Mouse (Mus musculus): ENCODE measurements around the gene Tbxas1. TPM values are rescaled to one million over a fixed set of nuclear protein-coding genes. Genes with fewer than 3 reads are reported as not detected.

The Tbxas1 gene
- polyA plus RNA-seq, 1 experiment from 2014 or later, result 1.5 TPM

- H3K9me3 ChIP-seq (ENCODE audit: control insufficient read depth, low read length), result no peaks in the 10 kb centered on the region
- no peak overlapping the region for H3K27ac ChIP-seq (ENCODE audit: low read depth, low read length)
- no peaks in the 10 kb centered on the region for H3K4me1 ChIP-seq (replicated peaks; ENCODE audit: control insufficient read depth, insufficient read depth, low read length)
- ATAC-seq (replicated peaks; ENCODE audit: low FRiP score) (no peak), DNase-seq (ENCODE audit: low spot score) (no peak)
- H3K9ac ChIP-seq (ENCODE audit: low read length), result no peak overlapping the region
- 83% methylated on average over 2 of the region's 2 CpGs for WGBS
- H3K4me2 ChIP-seq (ENCODE audit: low read depth, low read length, severe bottlenecking), result no peak overlapping the region
- H3K4me3 ChIP-seq (ENCODE audit: low read depth, low read length), result no peak overlapping the region
- no peaks in the 10 kb centered on the region for H3K27me3 ChIP-seq (ENCODE audit: control insufficient read depth, insufficient read depth, low read length)
- H3K36me3 ChIP-seq (ENCODE audit: control insufficient read depth, insufficient read depth, low read length), result no peaks in the 10 kb centered on the region
Observed at GRCm38 (mm10) chr6:38892017-38892416, 16.8 kb downstream of the Tbxas1 start.

- 77% methylated on average over 3 of the region's 3 CpGs for WGBS
- Histone ChIP-seq H3K4me2 (ENCODE audit: low read depth, low read length, severe bottlenecking) (no peak overlapping the region), H3K4me1 (replicated peaks; ENCODE audit: control insufficient read depth, insufficient read depth, low read length) (0 out of 2 replicates have a peak, but pooled peaks cover 2% of the 10 kb centered on the region), H3K27me3 (ENCODE audit: control insufficient read depth, insufficient read depth, low read length) (no peaks in the 10 kb centered on the region), H3K4me3 (ENCODE audit: low read depth, low read length) (no peak overlapping the region), H3K36me3 (ENCODE audit: control insufficient read depth, insufficient read depth, low read length) (no peaks in the 10 kb centered on the region), H3K9me3 (ENCODE audit: control insufficient read depth, low read length) (no peaks in the 10 kb centered on the region), H3K27ac (ENCODE audit: low read depth, low read length) (no peak overlapping the region), H3K9ac (ENCODE audit: low read length) (no peak overlapping the region)
- ATAC-seq (replicated peaks; ENCODE audit: low FRiP score) (no peak), DNase-seq (ENCODE audit: low spot score) (no peak)
Observed at GRCm38 (mm10) chr6:38893615-38894014, 18.4 kb downstream of the Tbxas1 start.

- H3K27ac ChIP-seq (ENCODE audit: low read depth, low read length), result no peak overlapping the region
- DNase-seq (ENCODE audit: low spot score), result no peak
- H3K4me2 ChIP-seq (ENCODE audit: low read depth, low read length, severe bottlenecking), result no peak overlapping the region
- no peak for ATAC-seq (replicated peaks; ENCODE audit: low FRiP score)
- no peaks in the 10 kb centered on the region for H3K27me3 ChIP-seq (ENCODE audit: control insufficient read depth, insufficient read depth, low read length)
- 0 out of 2 replicates have a peak, but pooled peaks cover 2% of the 10 kb centered on the region for H3K4me1 ChIP-seq (replicated peaks; ENCODE audit: control insufficient read depth, insufficient read depth, low read length)
- no peaks in the 10 kb centered on the region for H3K9me3 ChIP-seq (ENCODE audit: control insufficient read depth, low read length)
- no peak overlapping the region for H3K4me3 ChIP-seq (ENCODE audit: low read depth, low read length)
- no peaks in the 10 kb centered on the region for H3K36me3 ChIP-seq (ENCODE audit: control insufficient read depth, insufficient read depth, low read length)
- no peak overlapping the region for H3K9ac ChIP-seq (ENCODE audit: low read length)
- 97% methylated on average over 4 of the region's 4 CpGs for WGBS
Observed at GRCm38 (mm10) chr6:38900073-38900472, 24.9 kb downstream of the Tbxas1 start.

- Histone ChIP-seq H3K4me1 (replicated peaks; ENCODE audit: control insufficient read depth, insufficient read depth, low read length) (0 out of 2 replicates have a peak, but pooled peaks cover 2% of the 10 kb centered on the region), H3K4me3 (ENCODE audit: low read depth, low read length) (no peak overlapping the region), H3K27ac (ENCODE audit: low read depth, low read length) (no peak overlapping the region), H3K4me2 (ENCODE audit: low read depth, low read length, severe bottlenecking) (no peak overlapping the region), H3K9me3 (ENCODE audit: control insufficient read depth, low read length) (no peaks in the 10 kb centered on the region), H3K27me3 (ENCODE audit: control insufficient read depth, insufficient read depth, low read length) (no peaks in the 10 kb centered on the region), H3K36me3 (ENCODE audit: control insufficient read depth, insufficient read depth, low read length) (no peaks in the 10 kb centered on the region), H3K9ac (ENCODE audit: low read length) (no peak overlapping the region)
- ATAC-seq (replicated peaks; ENCODE audit: low FRiP score), result no peak
- no peak for DNase-seq (ENCODE audit: low spot score)
- WGBS, result 88% methylated on average over 4 of the region's 4 CpGs
Observed at GRCm38 (mm10) chr6:38900479-38901126, 25.4 kb downstream of the Tbxas1 start.

- Histone ChIP-seq H3K9ac (ENCODE audit: low read length) (no peak overlapping the region), H3K9me3 (ENCODE audit: control insufficient read depth, low read length) (no peaks in the 10 kb centered on the region), H3K4me1 (replicated peaks; ENCODE audit: control insufficient read depth, insufficient read depth, low read length) (0 out of 2 replicates have a peak, but pooled peaks cover 2% of the 10 kb centered on the region), H3K27me3 (ENCODE audit: control insufficient read depth, insufficient read depth, low read length) (no peaks in the 10 kb centered on the region), H3K36me3 (ENCODE audit: control insufficient read depth, insufficient read depth, low read length) (no peaks in the 10 kb centered on the region), H3K4me2 (ENCODE audit: low read depth, low read length, severe bottlenecking) (no peak overlapping the region), H3K27ac (ENCODE audit: low read depth, low read length) (no peak overlapping the region), H3K4me3 (ENCODE audit: low read depth, low read length) (no peak overlapping the region)
- WGBS, result 84% methylated on average over 4 of the region's 4 CpGs
- ATAC-seq (replicated peaks; ENCODE audit: low FRiP score) (no peak), DNase-seq (ENCODE audit: low spot score) (no peak)
Observed at GRCm38 (mm10) chr6:38901152-38901551, 25.9 kb downstream of the Tbxas1 start.

GRCm38 (mm10) chr6:38901636-38902035 lies 26.4 kb downstream of the Tbxas1 start:
- Histone ChIP-seq H3K4me2 (ENCODE audit: low read depth, low read length, severe bottlenecking) (no peak overlapping the region), H3K9me3 (ENCODE audit: control insufficient read depth, low read length) (no peaks in the 10 kb centered on the region), H3K4me3 (ENCODE audit: low read depth, low read length) (no peak overlapping the region), H3K27me3 (ENCODE audit: control insufficient read depth, insufficient read depth, low read length) (no peaks in the 10 kb centered on the region), H3K36me3 (ENCODE audit: control insufficient read depth, insufficient read depth, low read length) (no peaks in the 10 kb centered on the region), H3K9ac (ENCODE audit: low read length) (no peak overlapping the region), H3K27ac (ENCODE audit: low read depth, low read length) (no peak overlapping the region), H3K4me1 (replicated peaks; ENCODE audit: control insufficient read depth, insufficient read depth, low read length) (0 out of 2 replicates have a peak, but pooled peaks cover 2% of the 10 kb centered on the region)
- DNase-seq (ENCODE audit: low spot score) (no peak), ATAC-seq (replicated peaks; ENCODE audit: low FRiP score) (no peak)
- 87% methylated on average over 3 of the region's 3 CpGs for WGBS

GRCm38 (mm10) chr6:38902820-38903439 lies 27.7 kb downstream of the Tbxas1 start:
- whole genome bisulfite sequencing, result 85% methylated on average over 10 of the region's 10 CpGs
- Histone ChIP-seq H3K4me2 (ENCODE audit: low read depth, low read length, severe bottlenecking) (no peak overlapping the region), H3K9ac (ENCODE audit: low read length) (no peak overlapping the region), H3K27ac (ENCODE audit: low read depth, low read length) (no peak overlapping the region), H3K4me3 (ENCODE audit: low read depth, low read length) (no peak overlapping the region), H3K36me3 (ENCODE audit: control insufficient read depth, insufficient read depth, low read length) (no peaks in the 10 kb centered on the region), H3K9me3 (ENCODE audit: control insufficient read depth, low read length) (no peaks in the 10 kb centered on the region), H3K4me1 (replicated peaks; ENCODE audit: control insufficient read depth, insufficient read depth, low read length) (no peaks in the 10 kb centered on the region), H3K27me3 (ENCODE audit: control insufficient read depth, insufficient read depth, low read length) (no peaks in the 10 kb centered on the region)
- DNase-seq (ENCODE audit: low spot score) (no peak), ATAC-seq (replicated peaks; ENCODE audit: low FRiP score) (no peak)

GRCm38 (mm10) chr6:38906005-38906404 lies 30.8 kb downstream of the Tbxas1 start:
- H3K4me2 ChIP-seq (ENCODE audit: low read depth, low read length, severe bottlenecking), result no peak overlapping the region

GRCm38 (mm10) chr6:38908401-38908800 lies 33.2 kb downstream of the Tbxas1 start:
- H3K4me1 ChIP-seq (replicated peaks; ENCODE audit: control insufficient read depth, insufficient read depth, low read length), result no peaks in the 10 kb centered on the region
- 85% methylated on average over 6 of the region's 6 CpGs for WGBS
- no peaks in the 10 kb centered on the region for H3K9me3 ChIP-seq (ENCODE audit: control insufficient read depth, low read length)
- no peak overlapping the region for H3K9ac ChIP-seq (ENCODE audit: low read length)
- H3K27ac ChIP-seq (ENCODE audit: low read depth, low read length), result no peak overlapping the region
- H3K27me3 ChIP-seq (ENCODE audit: control insufficient read depth, insufficient read depth, low read length), result no peaks in the 10 kb centered on the region
- ATAC-seq (replicated peaks; ENCODE audit: low FRiP score) (no peak), DNase-seq (ENCODE audit: low spot score) (no peak)
- no peak overlapping the region for H3K4me2 ChIP-seq (ENCODE audit: low read depth, low read length, severe bottlenecking)
- no peaks in the 10 kb centered on the region for H3K36me3 ChIP-seq (ENCODE audit: control insufficient read depth, insufficient read depth, low read length)
- no peak overlapping the region for H3K4me3 ChIP-seq (ENCODE audit: low read depth, low read length)

More at GRCm38 (mm10) chr6:38906005-38906404, 30.8 kb downstream of the Tbxas1 start:
- H3K4me3 ChIP-seq (ENCODE audit: low read depth, low read length), result no peak overlapping the region
- no peaks in the 10 kb centered on the region for H3K27me3 ChIP-seq (ENCODE audit: control insufficient read depth, insufficient read depth, low read length)
- WGBS, result 79% methylated on average over 6 of the region's 6 CpGs
- H3K4me1 ChIP-seq (replicated peaks; ENCODE audit: control insufficient read depth, insufficient read depth, low read length), result no peaks in the 10 kb centered on the region
- no peak for DNase-seq (ENCODE audit: low spot score)
- no peaks in the 10 kb centered on the region for H3K36me3 ChIP-seq (ENCODE audit: control insufficient read depth, insufficient read depth, low read length)
- ATAC-seq (replicated peaks; ENCODE audit: low FRiP score), result no peak
- H3K9me3 ChIP-seq (ENCODE audit: control insufficient read depth, low read length), result no peaks in the 10 kb centered on the region
- no peak overlapping the region for H3K27ac ChIP-seq (ENCODE audit: low read depth, low read length)
- H3K9ac ChIP-seq (ENCODE audit: low read length), result no peak overlapping the region
